Mouse (Mus musculus) brain, embryonic 14.5 days (tissue): ENCODE measurements at regions not wholly inside any gene's neighbourhood (a gene's known extent, or its start where the extent isn't known, plus 50 kb on each side); places are given as distances from the start of the nearest gene placed in this dataset.

Experiments used
- CTCF ChIP-seq: fragments of 200-500 bp; IDR thresholded peaks from 2 replicates; pipeline ENCODE4 v1.5.1; 2012; ENCODE audit warnings: inconsistent platforms, mild to moderate bottlenecking, moderate library complexity, borderline replicate concordance; ENCODE audit not compliant: insufficient read depth, insufficient read length; ENCODE audit errors: extremely low read depth
- POLR2A ChIP-seq: fragments of 200-500 bp; IDR thresholded peaks from 2 replicates; pipeline ENCODE4 v1.6.1; 2012; ENCODE audit warnings: mild to moderate bottlenecking, inconsistent platforms, borderline replicate concordance; ENCODE audit not compliant: poor library complexity, insufficient read depth, insufficient read length, severe bottlenecking; ENCODE audit errors: extremely low read depth

- no peak for TF ChIP-seq CTCF
- TF ChIP-seq POLR2A, result no peak
Measured at GRCm38 (mm10) chr3:102611398-102612366, 122.6 kb upstream of the Tspan2 start.
